Mouse (Mus musculus) lung, adult 2 months (tissue): ENCODE data around the gene Gm13288.
"Not testable (repeated sequence)": the region's sequence is repeated elsewhere in the genome, so short reads cannot be mapped to it uniquely, and the experiment has no call there.

ENCODE experiments used
- CTCF ChIP-seq: fragments of 200-500 bp; IDR thresholded peaks from 2 replicates; pipeline ENCODE4 v1.5.1; 2011; ENCODE audit warnings: mild to moderate bottlenecking, low read length, control low read depth; ENCODE audit not compliant: insufficient read depth
- POLR2A ChIP-seq: fragments of 200-500 bp; IDR thresholded peaks from 2 replicates; pipeline ENCODE4 v1.6.1; 2011; ENCODE audit warnings: low read depth, mild to moderate bottlenecking, control low read depth, low read length, borderline replicate concordance; ENCODE audit errors: extremely low read depth

GRCm38 (mm10) chr4:88762341-88762740 is 43.0 kb upstream of the Gm13288 start:
- not testable (repeated sequence) for TF ChIP-seq POLR2A, CTCF
